Mouse (Mus musculus) cerebellum, postnatal 4 days (tissue): Measurements from ENCODE around the gene Zfp579.
"Not testable (repeated sequence)": the region's sequence is repeated elsewhere in the genome, so short reads cannot be mapped to it uniquely, and the experiment has no call there.

Experiments
- DNase-seq, 2 experiments: peaks; one replicate each; pipeline ENCODE4 v3.0.0; 2022; ENCODE audit warnings: low spot score in 2 of 2, mixed read lengths in 1 of 2

Gene Zfp579

GRCm38 (mm10) chr7:5015118-5016001 lies 19.4 kb upstream of the Zfp579 start, which contains the start of gene Gm44973:
TSS of gene Gm44973 (plus strand) at chr7:5015496.
- DNase-seq: peak; percentile 85 to 93

GRCm38 (mm10) chr7:5014251-5015117 lies 18.5 kb upstream of the Zfp579 start, which contains the start of the genes Zfp524 and Fiz1:
TSS of gene Zfp524 (plus strand) at chr7:5014415.
TSS of gene Fiz1 (minus strand) at chr7:5014697.
- peak; percentile 94 to 97 for DNase-seq

- DNase-seq: no peak
These were observed 16.9 kb upstream of the Zfp579 start for GRCm38 (mm10) chr7:5012681-5013513.

GRCm38 (mm10) chr7:5008229-5008628 lies 12.3 kb upstream of the Zfp579 start:
- no peak for DNase-seq

GRCm38 (mm10) chr7:5002876-5003275 lies 6.9 kb upstream of the Zfp579 start:
- DNase-seq: not testable (repeated sequence)

GRCm38 (mm10) chr7:4999876-5000275 lies 3.9 kb upstream of the Zfp579 start:
- no peak for DNase-seq

- no peak for DNase-seq
These were observed 976 bp upstream of the Zfp579 start for GRCm38 (mm10) chr7:4996934-4997333.

- no peak for DNase-seq
These were observed 523 bp downstream of the Zfp579 start for GRCm38 (mm10) chr7:4995268-4996002.

GRCm38 (mm10) chr7:4993999-4994788 lies 1.8 kb downstream of the Zfp579 start:
- peak in 1 of 2 experiments; percentile 10 for DNase-seq

GRCm38 (mm10) chr7:4993347-4993998 lies 2.5 kb downstream of the Zfp579 start:
- peak in 1 of 2 experiments; percentile 4 for DNase-seq

GRCm38 (mm10) chr7:4988250-4988649 lies 7.7 kb downstream of the Zfp579 start:
- no peak for DNase-seq

GRCm38 (mm10) chr7:4976832-4977231 lies 19.1 kb downstream of the Zfp579 start:
- DNase-seq: no peak

- DNase-seq: no peak
These were observed 20.5 kb downstream of the Zfp579 start for GRCm38 (mm10) chr7:4975455-4975854.

GRCm38 (mm10) chr7:4972321-4973047 lies 23.5 kb downstream of the Zfp579 start:
- no peak for DNase-seq

GRCm38 (mm10) chr7:4971710-4972109 lies 24.2 kb downstream of the Zfp579 start:
- no peak for DNase-seq

- no peak for DNase-seq
These were observed 24.9 kb downstream of the Zfp579 start, which contains the start of gene Sbk3 for GRCm38 (mm10) chr7:4971068-4971467. TSS of gene Sbk3 (minus strand) at chr7:4971168.

- no peak for DNase-seq
These were observed 31.0 kb downstream of the Zfp579 start for GRCm38 (mm10) chr7:4964988-4965387.

- peak; percentile 47 to 59 for DNase-seq
These were observed 31.7 kb downstream of the Zfp579 start, which contains the start of gene Sbk2 for GRCm38 (mm10) chr7:4964272-4964671. TSS of gene Sbk2 (minus strand) at chr7:4964406.
